Mouse (Mus musculus) ES-E14 (cell line): ENCODE measurements at regions not wholly inside any gene's neighbourhood (a gene's known extent, or its start where the extent isn't known, plus 50 kb on each side); places are given as distances from the start of the nearest gene placed in this dataset.

Source experiments
- CHD2 ChIP-seq: IDR thresholded peaks from 2 replicates; pipeline ENCODE4 v1.6.1; 2014; ENCODE audit warnings: mild to moderate bottlenecking, low read depth, low read length, inconsistent platforms
- ZC3H11A ChIP-seq: IDR thresholded peaks from 2 replicates; pipeline ENCODE4 v1.6.1; 2012; ENCODE audit warnings: low read depth, mild to moderate bottlenecking, inconsistent platforms, low read length, borderline replicate concordance

GRCm38 (mm10) chr4:131489056-131489455, 349.0 kb downstream of the Ptpru start:
- TF ChIP-seq CHD2 = no peak
- TF ChIP-seq ZC3H11A = no peak
